Mouse (Mus musculus) E14TG2a.4 (cell line): ENCODE results near the gene Atg4c.

Experiments used
- CTCF ChIP-seq: conservative IDR thresholded peaks from 2 replicates; pipeline ENCODE4 v1.5.1; 2014; ENCODE audit warnings: low read length
- NANOG ChIP-seq: IDR thresholded peaks from 2 replicates; pipeline ENCODE4 v1.6.1; 2014; ENCODE audit warnings: borderline replicate concordance, low read length, mixed read lengths

DNA sequence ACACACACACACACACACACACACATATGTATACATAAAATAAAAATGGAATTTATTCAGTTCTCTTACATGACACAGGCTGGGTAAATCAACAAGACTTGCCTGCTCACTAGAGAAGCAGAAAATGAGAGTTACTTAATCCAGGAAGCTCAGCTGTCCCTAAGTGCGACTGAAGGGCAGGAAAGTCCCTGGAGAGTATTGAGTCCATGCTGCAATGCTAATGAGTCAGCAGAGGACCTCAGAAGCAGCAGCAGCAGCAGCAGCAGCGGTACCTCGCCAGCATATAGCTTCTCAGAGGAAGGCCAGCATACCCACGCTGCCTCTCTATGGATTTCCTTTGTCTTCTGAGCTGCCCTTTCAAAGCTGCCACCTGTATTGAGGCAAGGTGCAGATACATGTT, 30.2 kb upstream of the Atg4c start:
- no peak for TF ChIP-seq CTCF
- TF ChIP-seq NANOG = no peak
